Mouse (Mus musculus): ENCODE results near the gene Ttc22. TPM values are rescaled to one million over a fixed set of nuclear protein-coding genes. Genes with fewer than 3 reads are reported as not detected.

The Ttc22 gene
- total RNA-seq, 1 experiment from 2014 or later = not detected

Other genes starting within 250 kb of the Ttc22 start
- 0.15 TPM in 1 of 2 replicates, not detected in the other for gene Pcsk9, start 158.1 kb upstream of the Ttc22 start, total RNA-seq (2017)
- not detected in 2 replicates for gene Bsnd, start 130.1 kb upstream of the Ttc22 start, total RNA-seq (2017)
- gene Dhcr24, start 61.4 kb upstream of the Ttc22 start, total RNA-seq (2017) = 10.6 and 14.8 TPM in 2 replicates
- not detected in 2 replicates for gene Lexm, start 5.2 kb upstream of the Ttc22 start, total RNA-seq (2017)
- 7.7 and 9.1 TPM in 2 replicates for gene Pars2, start 28.6 kb downstream of the Ttc22 start, total RNA-seq (2017)
- 41.9 and 46.4 TPM in 2 replicates for gene Ttc4, start 56.5 kb downstream of the Ttc22 start, total RNA-seq (2017)
- gene Mroh7, start 108.5 kb downstream of the Ttc22 start, total RNA-seq (2017) = not detected in 2 replicates
- gene Fam151a, start 111.5 kb downstream of the Ttc22 start, total RNA-seq (2017) = not detected in 2 replicates
- 7.2 and 11.1 TPM in 2 replicates for gene Acot11, start 182.6 kb downstream of the Ttc22 start, total RNA-seq (2017)

Measured in hematopoietic stem cell, adult 5-6 weeks (primary cell).